Comparison of ENCODE assay signal across 7 mouse cellular contexts in the genomic region with DNA sequence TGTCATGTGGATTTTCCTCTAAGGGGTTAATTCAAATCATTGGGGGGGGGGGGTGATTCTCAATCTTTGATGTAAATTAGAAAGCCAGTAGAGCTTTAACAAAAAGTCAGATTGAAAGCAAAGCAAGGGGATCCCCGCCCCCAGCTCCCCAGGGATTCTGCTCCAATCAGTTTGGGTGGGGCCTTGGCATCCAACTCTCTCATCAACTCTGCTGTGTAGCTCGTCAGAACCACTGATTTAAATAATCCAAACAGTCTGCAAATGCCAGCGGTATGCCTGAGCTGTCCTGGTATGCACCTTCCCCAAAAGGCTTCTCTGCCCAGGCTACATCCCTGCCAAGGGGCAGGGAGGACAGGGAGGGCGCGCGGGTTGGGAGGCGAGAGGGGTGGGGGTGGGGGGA. TPM values are rescaled to one million over a fixed set of nuclear protein-coding genes. Genes with fewer than 3 reads are reported as not detected.
A peak's percentile ranks its signal among the peaks of the same experiment; 100 is the strongest.
DNase-seq lines count a peak whose midpoint lies in the region; ATAC-seq and TF ChIP-seq lines count a peak whose summit lies in the region.

No protein-coding gene starts in this region.

- H3K4me1 ChIP-seq in intestine, postnatal 0 days (replicated peaks; ENCODE audit: control insufficient read depth, insufficient read depth, low read length), result no peaks in the 10 kb centered on the region

- no peak overlapping the region for H3K27ac ChIP-seq in intestine, postnatal 0 days (ENCODE audit: low read depth, low read length)

- no peak for TF ChIP-seq CTCF in intestine, postnatal 0 days (IDR thresholded peaks at IDR 0.05; ENCODE audit: low read depth)

- no peak overlapping the region for H3K4me2 ChIP-seq in intestine, postnatal 0 days (replicated peaks; ENCODE audit: low read depth)

- DNase-seq in 3134 (ENCODE audit: extremely low read depth, insufficient read length, low spot score) (peak; percentile 10), ES-CJ7 (ENCODE audit: low read depth, low spot score) (peak; percentile 68)
- peak; percentile 37 to 44 for DNase-seq in gastrocnemius, postnatal 36 days
- peak; percentile 29 for DNase-seq in kidney, adult 9 months
- peak; percentile 48 for DNase-seq in splenic B cell, adult 2 months (ENCODE audit: low read depth, low spot score)

- 55% methylated on average over 7 of the region's 7 CpGs for WGBS in intestine, postnatal 0 days

- no peaks in the 10 kb centered on the region for H3K27me3 ChIP-seq in splenic B cell, adult 2 months (ENCODE audit: control insufficient read depth, insufficient read depth, low read length, poor library complexity, severe bottlenecking)
- H3K27me3 ChIP-seq in intestine, postnatal 0 days (replicated peaks; ENCODE audit: control insufficient read depth, insufficient read depth, low read length), result no peaks in the 10 kb centered on the region

- no peaks in the 10 kb centered on the region for H3K36me3 ChIP-seq in splenic B cell, adult 2 months (ENCODE audit: control insufficient read depth, insufficient read depth, low read length, poor library complexity, severe bottlenecking)
- no peaks in the 10 kb centered on the region for H3K36me3 ChIP-seq in intestine, postnatal 0 days (ENCODE audit: control insufficient read depth, insufficient read depth)

- intact Hi-C loops in gastrocnemius, postnatal 36 days (cut with DNase I), result no loop called here

- no peak for ATAC-seq in erythroid progenitor cell, adult 5-6 weeks (replicated peaks; ENCODE audit: low FRiP score, poor library complexity, severe bottlenecking)
- ATAC-seq in intestine, postnatal 0 days, result no peak

- H3K4me3 ChIP-seq in intestine, postnatal 0 days (ENCODE audit: low read depth, low read length), result no peak overlapping the region

- no peak overlapping the region for H3K9ac ChIP-seq in intestine, postnatal 0 days (ENCODE audit: low read depth, low read length)

- H3K9me3 ChIP-seq in intestine, postnatal 0 days (ENCODE audit: control insufficient read depth), result no peaks in the 10 kb centered on the region

RNA-seq across cellular contexts. Expression of gene Commd8, which starts 33.6 kb away (rescaled TPM):
- total RNA-seq in gastrocnemius, postnatal 36 days (2021), result 10 to 100 TPM; 26.4 to 29.1 TPM
- 54.1 and 80.5 TPM in 2 replicates for total RNA-seq in erythroid progenitor cell, adult 5-6 weeks (2015; ENCODE audit: low replicate concordance)
- 18.4 and 38.5 TPM in 2 replicates for total RNA-seq in erythroid progenitor cell, adult 5-6 weeks (2017; ENCODE audit: low replicate concordance)
- polyA plus RNA-seq in intestine, postnatal 0 days (2015; fragmentation: Nextera tagmentation; extraction: Ambion mirVana), result 115 and 116 TPM in 2 replicates

Comparison
In these comparisons a context has a peak if more than half of its experiments do, and no peak if none do; other contexts are left out.
1. DNase-seq: peak in every context shown above with its lines; median percentile 68 in ES-CJ7; 48 in splenic B cell, adult 2 months; 40 in gastrocnemius, postnatal 36 days; 29 in kidney, adult 9 months; 10 in 3134.